Mouse (Mus musculus) gastrocnemius, adult 18-20 months (tissue): ENCODE data around the gene Stk16. TPM values are rescaled to one million over a fixed set of nuclear protein-coding genes. Genes with fewer than 3 reads are reported as not detected.
"Not testable (repeated sequence)": the region's sequence is repeated elsewhere in the genome, so short reads cannot be mapped to it uniquely, and the experiment has no call there.

ENCODE experiments used
- DNase-seq: peaks from one replicate; pipeline ENCODE4 v3.0.0; 2021; ENCODE audit warnings: low spot score
- total RNA-seq, 2 experiments: library from RNA; stranded (reverse); gene quantifications; 2 replicates each; pipeline ENCODE4 v1.2.3; 2021

Stk16 gene
- total RNA-seq, 2 experiments from 2014 or later, result 18.7 to 23.3 TPM

GRCm38 (mm10) chr1:75212542-75212941 lies 1.9 kb downstream of the Stk16 start:
- DNase-seq, result no peak

- DNase-seq, result no peak
Observed at GRCm38 (mm10) chr1:75213096-75213495, 2.5 kb downstream of the Stk16 start.

- no peak for DNase-seq
Observed at GRCm38 (mm10) chr1:75214442-75214841, 3.8 kb downstream of the Stk16 start.

GRCm38 (mm10) chr1:75214886-75215285 lies 4.2 kb downstream of the Stk16 start:
- DNase-seq, result peak; percentile 63

- peak; percentile 72 for DNase-seq
Observed at GRCm38 (mm10) chr1:75215785-75216184, 5.1 kb downstream of the Stk16 start.

GRCm38 (mm10) chr1:75216797-75217585 lies 6.4 kb downstream of the Stk16 start:
- DNase-seq, result peak; percentile 73

DNA sequence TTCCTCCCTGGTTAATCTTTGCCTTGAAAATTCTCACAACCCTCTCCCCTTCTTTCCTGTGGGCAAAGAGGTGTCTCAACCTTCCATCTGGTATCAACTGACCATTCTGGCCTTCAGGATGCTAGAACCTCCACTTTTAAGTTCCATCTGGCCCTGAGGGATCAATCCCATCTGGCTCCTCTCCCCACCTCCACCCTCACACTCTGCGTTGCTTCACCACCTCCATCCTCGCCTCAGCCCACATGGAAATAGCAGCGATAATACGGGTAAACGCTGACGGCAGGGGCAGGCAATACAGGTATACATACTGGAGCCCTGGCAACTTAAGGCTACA lies 7.2 kb downstream of the Stk16 start:
- no peak for DNase-seq

DNA sequence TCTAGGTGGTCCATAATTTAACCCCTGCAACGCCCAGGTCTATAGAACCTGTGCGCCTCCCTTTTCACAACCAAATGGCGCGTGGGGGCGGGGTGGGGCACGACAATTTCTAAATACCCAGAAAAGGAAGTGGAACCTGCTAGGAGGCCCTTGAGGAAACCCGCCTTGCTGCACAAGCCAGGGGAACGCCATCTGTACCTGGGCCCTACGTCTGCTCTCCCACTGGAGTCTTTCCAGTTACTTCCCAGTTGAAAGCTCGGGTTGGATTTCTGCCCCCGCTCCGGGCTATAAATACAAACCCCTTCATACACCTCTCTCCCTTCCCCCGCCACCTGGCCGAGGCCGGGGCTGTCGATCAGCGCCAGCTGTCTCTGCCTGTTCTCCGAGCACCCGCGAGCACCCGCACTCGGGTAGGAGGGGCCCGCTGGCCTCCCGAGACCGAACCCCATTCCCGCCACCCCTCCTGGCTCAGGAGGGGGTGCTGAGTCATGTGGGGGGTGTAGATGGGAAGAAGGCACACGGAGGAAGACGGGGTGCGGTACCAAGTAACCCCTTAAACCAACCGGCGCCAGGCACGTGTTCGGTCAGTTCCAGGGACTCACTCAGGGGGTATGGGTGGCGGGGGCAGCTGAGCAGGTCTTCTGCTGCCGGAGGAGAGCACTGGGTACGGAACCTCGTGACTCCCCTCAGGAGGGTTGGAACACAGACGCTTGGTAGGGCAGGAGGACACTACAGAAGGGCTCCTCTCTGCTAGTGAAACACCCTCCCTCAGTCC lies 7.8 kb downstream of the Stk16 start:
- DNase-seq, result peak; percentile 92

GRCm38 (mm10) chr1:75219078-75219477 lies 8.4 kb downstream of the Stk16 start:
- peak; percentile 95 for DNase-seq

DNA sequence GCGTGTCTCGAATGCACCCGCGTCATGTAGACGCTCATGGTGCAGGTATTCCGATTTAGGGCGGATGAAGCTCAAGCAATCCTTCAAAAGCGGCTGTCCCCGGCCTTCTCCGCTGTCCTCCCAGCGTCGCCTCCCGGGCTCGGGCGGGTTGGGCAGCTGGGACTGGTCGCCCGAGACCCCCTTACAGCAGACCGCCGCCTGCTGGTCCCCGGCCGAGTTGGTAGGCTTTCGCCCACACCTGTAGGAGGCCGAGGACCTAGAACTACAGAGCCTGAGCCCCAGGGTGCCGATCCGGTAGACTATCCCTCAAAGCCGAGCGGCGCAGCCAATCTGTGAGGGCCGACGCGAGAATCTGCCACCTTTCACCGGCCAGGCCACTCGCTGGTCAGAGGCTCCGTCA lies 8.9 kb downstream of the Stk16 start, which contains the start of gene Tuba4a:
Gene Tuba4a, minus strand, starts transcription at position 335 of the 400 bp plus-strand sequence.
- DNase-seq, result no peak

GRCm38 (mm10) chr1:75221538-75221937 lies 10.9 kb downstream of the Stk16 start:
- no peak for DNase-seq

DNA sequence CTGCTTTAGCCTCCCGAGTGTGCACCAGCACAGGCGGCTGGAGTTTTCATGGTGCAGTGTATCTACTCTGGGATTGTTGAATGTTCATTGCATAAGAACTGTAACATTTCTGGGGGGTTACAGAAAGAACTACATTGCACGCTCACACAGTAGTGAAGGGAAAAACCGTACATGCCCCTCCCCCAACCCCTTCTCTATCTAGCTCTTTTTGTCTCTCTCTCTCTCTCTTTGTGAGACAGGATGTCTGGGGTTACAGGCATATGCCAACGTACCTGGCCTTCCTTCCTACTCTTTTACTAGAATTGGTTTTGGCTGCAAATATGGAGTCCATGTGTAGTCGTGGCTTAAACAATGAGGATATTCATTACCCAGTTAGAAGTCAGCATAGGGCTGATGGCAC lies 12.3 kb downstream of the Stk16 start:
- DNase-seq, result no peak

- DNase-seq, result no peak
Observed at GRCm38 (mm10) chr1:75223532-75223931, 12.9 kb downstream of the Stk16 start.

GRCm38 (mm10) chr1:75225473-75225872 lies 14.8 kb downstream of the Stk16 start:
- no peak for DNase-seq

DNA sequence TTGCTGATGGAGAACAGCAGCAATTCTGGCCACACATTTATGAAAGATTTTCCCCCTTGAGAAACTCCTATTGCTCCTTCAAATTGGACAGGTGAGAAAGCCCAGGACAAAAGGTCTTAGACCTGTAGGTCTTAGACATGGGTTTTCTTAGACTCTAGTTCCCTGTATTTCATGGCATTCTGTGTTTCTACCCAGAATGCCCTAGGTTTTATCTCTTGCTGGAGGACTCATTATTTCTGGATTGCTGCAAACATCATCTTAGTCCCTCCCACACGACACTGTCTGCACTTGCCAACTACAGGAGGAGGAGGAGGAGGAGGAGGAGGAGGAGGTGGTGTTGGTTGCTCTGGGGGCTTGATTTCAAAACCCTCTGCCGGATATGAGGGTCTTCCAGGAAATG lies 15.5 kb downstream of the Stk16 start:
- DNase-seq, result no peak

DNA sequence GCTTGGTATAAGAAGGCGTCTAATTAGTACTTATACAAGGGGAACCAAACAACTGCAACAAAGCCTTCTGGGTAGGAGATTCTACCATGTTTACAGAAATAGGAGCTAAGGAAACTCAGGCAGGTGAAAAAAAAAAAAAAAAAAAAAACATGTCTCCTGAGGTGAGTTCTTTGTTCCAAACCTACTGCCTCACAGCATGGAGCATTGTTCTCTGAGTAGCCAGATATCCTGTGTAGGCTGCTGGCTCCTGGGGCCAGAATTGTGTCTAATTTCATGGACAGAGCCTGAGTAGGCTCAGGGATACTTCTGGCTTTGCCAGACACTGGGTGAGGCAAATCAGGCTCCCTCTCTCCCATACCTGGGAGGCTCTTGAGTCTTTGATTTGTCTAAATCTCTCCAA lies 17.0 kb downstream of the Stk16 start:
- DNase-seq, result no peak

DNA sequence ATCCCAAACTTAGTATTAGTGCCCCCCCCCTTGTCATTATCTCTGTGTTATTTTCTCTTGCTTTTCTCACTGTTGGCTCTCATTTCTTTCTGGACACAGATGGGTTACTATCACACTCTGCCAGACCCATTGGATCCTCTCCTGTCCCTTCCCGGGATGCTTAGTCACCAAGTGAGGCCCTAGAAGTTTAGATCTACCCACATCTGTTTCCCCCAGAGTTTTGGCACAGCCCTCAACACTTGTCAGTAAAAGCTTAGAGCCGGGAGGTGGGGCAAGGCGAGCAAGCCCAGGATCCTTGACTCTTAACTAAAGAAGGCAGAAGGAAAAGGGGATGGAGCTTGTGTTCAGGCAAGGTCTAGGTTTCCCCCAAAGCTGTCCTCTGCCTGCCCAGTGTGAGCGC lies 18.5 kb downstream of the Stk16 start:
- DNase-seq, result no peak

DNA sequence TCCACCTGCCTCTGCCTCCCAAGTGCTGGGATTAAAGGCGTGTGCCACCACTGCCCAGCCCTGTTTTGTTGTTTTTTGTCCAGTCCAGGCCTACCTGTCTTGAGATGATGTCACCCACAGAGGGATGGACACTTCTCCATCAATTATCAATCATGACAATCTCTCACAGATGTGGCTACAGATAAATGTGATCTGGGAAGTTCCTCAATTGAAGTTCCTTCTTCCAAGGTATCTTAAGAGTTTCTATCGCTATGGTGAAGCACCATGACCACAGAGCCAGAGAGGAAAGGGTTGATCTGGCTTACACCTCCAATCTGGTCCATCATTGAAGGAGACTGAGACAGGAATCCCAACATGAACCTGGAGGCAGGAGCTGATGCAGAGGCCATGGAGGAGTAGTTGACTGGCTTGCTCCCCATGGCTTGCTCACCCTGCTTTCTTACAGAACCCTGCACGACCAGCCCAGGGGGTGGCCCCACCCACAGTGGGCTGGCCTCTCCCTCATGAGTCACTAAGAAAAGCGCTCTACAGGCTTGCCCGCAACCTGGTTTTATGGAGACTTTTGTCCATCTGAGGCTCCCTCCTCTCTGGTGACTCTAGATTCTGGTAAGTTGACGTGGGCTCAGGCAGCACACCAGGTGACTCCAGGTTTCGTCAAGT lies 19.8 kb downstream of the Stk16 start:
- no peak for DNase-seq

GRCm38 (mm10) chr1:75231224-75231623 lies 20.6 kb downstream of the Stk16 start:
- DNase-seq, result no peak

GRCm38 (mm10) chr1:75231664-75232152 lies 21.1 kb downstream of the Stk16 start, which contains the start of gene A630095N17Rik:
TSS of gene A630095N17Rik (minus strand) at chr1:75232102.
- DNase-seq, result no peak

DNA sequence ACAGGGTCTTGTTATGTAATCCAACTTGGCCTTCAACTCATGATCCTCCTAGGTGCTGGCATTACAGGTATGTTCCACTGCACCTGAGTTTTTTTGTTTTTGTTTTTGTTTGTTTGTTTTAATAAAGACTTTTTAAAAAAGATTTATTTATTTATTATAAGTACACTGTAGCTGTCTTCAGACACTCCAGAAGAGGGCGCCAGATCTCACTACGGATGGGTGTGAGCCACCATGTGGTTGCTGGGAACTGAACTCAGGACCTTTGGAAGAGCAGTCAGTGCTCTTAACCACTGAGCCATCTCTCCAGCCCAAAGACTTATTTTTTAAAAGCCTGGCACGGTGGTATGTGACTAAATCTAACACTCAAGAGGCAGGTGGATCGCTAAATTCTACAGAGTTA lies 21.9 kb downstream of the Stk16 start:
- DNase-seq, result not testable (repeated sequence)

GRCm38 (mm10) chr1:75234606-75235005 lies 24.0 kb downstream of the Stk16 start:
- DNase-seq, result peak; percentile 66
